Comparison of ENCODE assay signal across 8 mouse cellular contexts in genomic region chr4:10873549-10873919, GRCm38 (mm10). TPM values are rescaled to one million over a fixed set of nuclear protein-coding genes. Genes with fewer than 3 reads are reported as not detected.
A peak's percentile ranks its signal among the peaks of the same experiment; 100 is the strongest.
DNase-seq lines count a peak whose midpoint lies in the region; ATAC-seq and TF ChIP-seq lines count a peak whose summit lies in the region.

No protein-coding gene starts in this region.

- H3K9ac ChIP-seq in heart, embryonic 14.5 days (ENCODE audit: low read length): peak overlapping the region; percentile 90
- H3K9ac ChIP-seq in neural tube, embryonic 12.5 days: peak overlapping the region; percentile 76

- no peaks in the 10 kb centered on the region for H3K9me3 ChIP-seq in heart, embryonic 14.5 days (ENCODE audit: control insufficient read depth, low read length)
- H3K9me3 ChIP-seq in E14TG2a.4 (ENCODE audit: low read length): no peaks in the 10 kb centered on the region
- H3K9me3 ChIP-seq in erythroblast, embryonic 14.5 days (ENCODE audit: control insufficient read depth, low read length): no peaks in the 10 kb centered on the region
- no peaks in the 10 kb centered on the region for H3K9me3 ChIP-seq in limb, embryonic 10.5 days (replicated peaks)
- H3K9me3 ChIP-seq in neural tube, embryonic 12.5 days: no peaks in the 10 kb centered on the region

- no peaks in the 10 kb centered on the region for H3K36me3 ChIP-seq in heart, embryonic 14.5 days (ENCODE audit: control insufficient read depth, insufficient read depth, low read length)
- no peaks in the 10 kb centered on the region for H3K36me3 ChIP-seq in E14TG2a.4 (ENCODE audit: insufficient read depth, low read length)
- H3K36me3 ChIP-seq in erythroblast, embryonic 14.5 days (ENCODE audit: control insufficient read depth): no peaks in the 10 kb centered on the region
- no peaks in the 10 kb centered on the region for H3K36me3 ChIP-seq in limb, embryonic 10.5 days
- no peaks in the 10 kb centered on the region for H3K36me3 ChIP-seq in neural tube, embryonic 12.5 days

- peak overlapping the region in 1 of 2 experiments; percentile 98; a peak in 2 of 4 replicates for H3K27ac ChIP-seq in heart, embryonic 14.5 days (replicated peaks in 1 of 2; ENCODE audit: control insufficient read depth in 1 of 2, insufficient read depth in 1 of 2, low read depth in 2 of 2, low read length in 2 of 2)
- H3K27ac ChIP-seq in limb, embryonic 10.5 days: peak overlapping the region; percentile 96
- no peak overlapping the region for H3K27ac ChIP-seq in neural tube, embryonic 12.5 days

- peaks cover 2 to 6% of the 10 kb centered on the region in 2 experiments; a peak in 3 of 4 replicates for H3K4me1 ChIP-seq in heart, embryonic 14.5 days (ENCODE audit: control insufficient read depth in 2 of 2, insufficient read depth in 2 of 2, low read length in 2 of 2)
- peaks cover 23% of the 10 kb centered on the region for H3K4me1 ChIP-seq in E14TG2a.4 (replicated peaks; ENCODE audit: low read depth, low read length)
- H3K4me1 ChIP-seq in erythroblast, embryonic 14.5 days (ENCODE audit: control insufficient read depth): peaks cover 23% of the 10 kb centered on the region
- H3K4me1 ChIP-seq in limb, embryonic 10.5 days: peaks cover 6% of the 10 kb centered on the region
- H3K4me1 ChIP-seq in neural tube, embryonic 12.5 days: peaks cover 7% of the 10 kb centered on the region

- peak overlapping the region; percentile 90 to 91 for H3K4me3 ChIP-seq in heart, embryonic 14.5 days (ENCODE audit: control insufficient read depth in 1 of 2, insufficient read depth in 1 of 2, low read depth in 1 of 2, low read length in 2 of 2)
- H3K4me3 ChIP-seq in E14TG2a.4 (replicated peaks; ENCODE audit: low read length): peak overlapping the region; percentile 98
- H3K4me3 ChIP-seq in erythroblast, embryonic 14.5 days (replicated peaks): peak overlapping the region; percentile 65
- peak overlapping the region; percentile 89 for H3K4me3 ChIP-seq in limb, embryonic 10.5 days
- peak overlapping the region; percentile 94 for H3K4me3 ChIP-seq in neural tube, embryonic 12.5 days

- peak overlapping the region; percentile 68 for H3K4me2 ChIP-seq in heart, embryonic 14.5 days (ENCODE audit: low read length)
- H3K4me2 ChIP-seq in neural tube, embryonic 12.5 days (replicated peaks): peak overlapping the region; percentile 62

- no peak for TF ChIP-seq CTCF in E14TG2a.4 (conservative IDR thresholded peaks at IDR 0.05; ENCODE audit: low read length)

- peak; percentile 32; the same call in 1 of the 2 replicates for ATAC-seq in heart, embryonic 14.5 days (ENCODE audit: insufficient number of reproducible peaks, insufficient read depth, low FRiP score, low read depth)
- ATAC-seq in neural tube, embryonic 12.5 days (ENCODE audit: low FRiP score, low read depth): peak; percentile 32
- ATAC-seq in monocyte, adult 5-6 weeks (replicated peaks; ENCODE audit: insufficient number of reproducible peaks, low FRiP score, low TSS enrichment, poor library complexity, severe bottlenecking): no peak

- no peak for DNase-seq in heart, postnatal 4 days
- no peak for DNase-seq in limb, embryonic 10.5 days (ENCODE audit: low spot score)
- DNase-seq in retina, postnatal 1 day: no peak

- no peaks in the 10 kb centered on the region for H3K27me3 ChIP-seq in heart, embryonic 14.5 days (ENCODE audit: control insufficient read depth, insufficient read depth, low read length)
- no peaks in the 10 kb centered on the region for H3K27me3 ChIP-seq in E14TG2a.4 (ENCODE audit: insufficient read depth, low read length)
- H3K27me3 ChIP-seq in erythroblast, embryonic 14.5 days (ENCODE audit: control insufficient read depth): no peaks in the 10 kb centered on the region
- H3K27me3 ChIP-seq in limb, embryonic 10.5 days (ENCODE audit: low read depth, poor library complexity, severe bottlenecking): no peaks in the 10 kb centered on the region
- H3K27me3 ChIP-seq in neural tube, embryonic 12.5 days (replicated peaks): no peaks in the 10 kb centered on the region

- 2% methylated on average over 6 of the region's 8 CpGs for WGBS in heart, embryonic 14.5 days
- 3% methylated on average over 7 of the region's 8 CpGs for WGBS in limb, embryonic 10.5 days
- WGBS in neural tube, embryonic 12.5 days: 4% methylated on average over 6 of the region's 8 CpGs

RNA-seq across cellular contexts. Expression of gene 2610301B20Rik, which starts 0.8 kb away (rescaled TPM):
- polyA plus RNA-seq in heart, embryonic 14.5 days (2014; fragmentation: Nextera tagmentation; extraction: Ambion mirVana): 24.6 and 24.7 TPM in 2 replicates
- total RNA-seq in heart, postnatal 4 days (2021): 1 to 10 TPM; 9.2 to 9.8 TPM
- 0.23 and 0.70 TPM in 2 replicates for polyA plus RNA-seq in erythroblast, embryonic 14.5 days (2012)
- polyA plus RNA-seq in limb, embryonic 10.5 days (2016; fragmentation: Nextera tagmentation; extraction: Ambion mirVana): 20.1 and 26.6 TPM in 2 replicates
- polyA plus RNA-seq in neural tube, embryonic 12.5 days (2016; fragmentation: Nextera tagmentation; extraction: Ambion mirVana): 38.0 and 42.8 TPM in 2 replicates
- total RNA-seq in monocyte, adult 5-6 weeks (2017): 2.1 to 4.1 TPM (median 4.1 TPM) in 3 replicates

Comparison
In these comparisons a context has a peak if more than half of its experiments do, and no peak if none do; other contexts are left out.
1. RNA of gene 2610301B20Rik, which starts 0.8 kb away (polyA plus RNA-seq): 38.0 to 42.8 TPM in neural tube, embryonic 12.5 days, 20.1 to 26.6 TPM in limb, embryonic 10.5 days and 24.6 to 24.7 TPM in heart, embryonic 14.5 days; 0.23 to 0.70 TPM in erythroblast, embryonic 14.5 days; every median in the first group is over 10 times any median in the second.
2. Peak in every context shown above with its lines, with median percentiles within 50 percentile points of each other: H3K4me3 ChIP-seq.